Mouse (Mus musculus) kidney, adult 2 months (tissue): ENCODE measurements around the gene Mogat2. TPM values are rescaled to one million over a fixed set of nuclear protein-coding genes. Genes with fewer than 3 reads are reported as not detected.

Source experiments
- DNase-seq: peaks from one replicate; pipeline ENCODE4 v3.0.0; 2021
- H3K27ac ChIP-seq: fragments of 200-500 bp; 2 replicates; pipeline ENCODE4 v1.5.1; 2012; ENCODE audit warnings: low read depth, low read length, control low read depth, inconsistent platforms; ENCODE audit not compliant: insufficient read depth
- H3K27me3 ChIP-seq: fragments of 200-500 bp; replicated peaks from 2 replicates; pipeline ENCODE4 v1.6.1; 2012; ENCODE audit warnings: mild to moderate bottlenecking, moderate library complexity, low read length, inconsistent platforms; ENCODE audit not compliant: control insufficient read depth, insufficient read depth
- H3K36me3 ChIP-seq: fragments of 200-500 bp; 2 replicates; pipeline ENCODE4 v1.6.1; 2012; ENCODE audit warnings: mild to moderate bottlenecking, moderate library complexity, low read length, inconsistent platforms; ENCODE audit not compliant: control insufficient read depth, insufficient read depth
- H3K4me1 ChIP-seq: fragments of 200-500 bp; 2 replicates; pipeline ENCODE4 v1.6.1; 2011; ENCODE audit warnings: low read length; ENCODE audit not compliant: control insufficient read depth, insufficient read depth
- H3K4me3 ChIP-seq: fragments of 200-500 bp; 2 replicates; pipeline ENCODE4 v1.5.1; 2011; ENCODE audit warnings: mild to moderate bottlenecking, low read depth, low read length, control low read depth; ENCODE audit not compliant: insufficient read depth
- CTCF ChIP-seq: fragments of 200-500 bp; conservative IDR thresholded peaks from 2 replicates; pipeline ENCODE4 v1.5.1; 2011; ENCODE audit warnings: low read depth, mild to moderate bottlenecking, control low read depth, low read length, moderate library complexity, mixed read lengths; ENCODE audit not compliant: insufficient read depth, insufficient read length
- POLR2A ChIP-seq: fragments of 200-500 bp; IDR thresholded peaks from one replicate; pipeline ENCODE4 v1.6.1; 2011; ENCODE audit warnings: low read depth, low read length, control low read depth
- WGBS: fragments of 180-500 bp; shearing (Covaris S2); methylation state at CpG from one replicate; pipeline ENCODE4 v1.1.7; 2018; 5-methylcytosine and 5-hydroxymethylcytosine counted together
- polyA plus RNA-seq: library from polyadenylated mRNA; depleted of rRNA; stranded (reverse); fragments of >200 nt; gene quantifications from 2 replicates; pipeline ENCODE4 v1.2.3, GENCODE M21; 2012

The Mogat2 gene
- polyA plus RNA-seq, 1 experiment = 29.6 TPM

DNA sequence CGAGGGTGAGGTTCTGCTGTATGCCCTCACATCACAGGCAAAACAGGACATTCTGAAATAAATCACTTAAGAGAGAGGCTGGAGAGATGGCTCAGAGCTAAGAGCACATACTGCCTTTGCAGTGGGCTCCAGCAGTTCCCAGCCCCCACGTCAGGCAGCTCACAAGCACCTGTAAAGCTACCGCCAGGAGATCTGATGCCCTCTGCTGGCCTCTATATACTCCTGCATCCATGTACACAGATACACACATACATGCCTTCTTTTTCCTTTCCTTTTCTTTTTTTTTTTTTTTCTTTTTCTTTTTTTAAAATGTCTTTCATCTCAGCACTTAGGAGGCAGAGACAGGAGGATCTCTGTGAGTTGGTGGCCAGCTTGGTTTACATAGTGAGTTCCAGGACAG lies 23.5 kb upstream of the Mogat2 start:
- TF ChIP-seq CTCF = peak; percentile 16; the same call in 1 of the 2 replicates
- no peak for TF ChIP-seq POLR2A
- Histone ChIP-seq H3K36me3 (no peaks in the 10 kb centered on the region), H3K27ac (no peak overlapping the region), H3K4me3 (no peak overlapping the region), H3K4me1 (no peaks in the 10 kb centered on the region), H3K27me3 (no peaks in the 10 kb centered on the region; the same call in 1 of the 2 replicates)
- DNase-seq = no peak
- WGBS = 71% methylated on average over 3 of the region's 3 CpGs

GRCm38 (mm10) chr7:99255006-99255405 lies 16.6 kb upstream of the Mogat2 start:
- no peaks in the 10 kb centered on the region for H3K27me3 ChIP-seq
- no peak overlapping the region for H3K4me3 ChIP-seq
- H3K27ac ChIP-seq = no peak overlapping the region
- H3K4me1 ChIP-seq = no peaks in the 10 kb centered on the region
- no peaks in the 10 kb centered on the region for H3K36me3 ChIP-seq
- WGBS = 80% methylated on average over 7 of the region's 7 CpGs
- TF ChIP-seq POLR2A = no peak
- no peak for DNase-seq

DNA sequence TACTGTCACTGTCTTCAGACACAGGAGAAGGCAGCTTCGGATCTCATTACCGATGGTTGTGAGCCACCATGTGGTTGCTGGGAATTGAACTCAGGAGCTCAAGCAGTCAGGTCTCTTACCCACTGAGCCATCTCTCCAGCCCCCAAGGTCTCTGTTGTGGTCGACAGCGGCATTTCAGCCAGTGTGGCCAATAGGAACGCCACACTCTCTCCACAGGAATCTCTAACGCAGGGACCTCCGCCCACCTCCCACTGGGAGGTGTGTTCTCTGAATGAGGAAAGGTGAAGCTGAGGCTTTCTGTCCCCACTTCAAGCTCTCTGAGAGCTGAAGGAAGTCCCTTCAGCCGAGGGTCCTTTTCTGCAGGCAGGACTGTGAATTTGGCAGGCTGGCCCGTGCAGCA lies 12.0 kb upstream of the Mogat2 start:
- H3K27ac ChIP-seq = no peak overlapping the region
- TF ChIP-seq CTCF = no peak
- TF ChIP-seq POLR2A = no peak
- 0 out of 2 replicates have a peak, but pooled peaks cover 3% of the 10 kb centered on the region for H3K4me1 ChIP-seq
- H3K36me3 ChIP-seq = no peaks in the 10 kb centered on the region
- H3K27me3 ChIP-seq = no peaks in the 10 kb centered on the region
- DNase-seq = no peak
- 50% methylated on average over 9 of the region's 9 CpGs for WGBS
- H3K4me3 ChIP-seq = no peak overlapping the region

DNA sequence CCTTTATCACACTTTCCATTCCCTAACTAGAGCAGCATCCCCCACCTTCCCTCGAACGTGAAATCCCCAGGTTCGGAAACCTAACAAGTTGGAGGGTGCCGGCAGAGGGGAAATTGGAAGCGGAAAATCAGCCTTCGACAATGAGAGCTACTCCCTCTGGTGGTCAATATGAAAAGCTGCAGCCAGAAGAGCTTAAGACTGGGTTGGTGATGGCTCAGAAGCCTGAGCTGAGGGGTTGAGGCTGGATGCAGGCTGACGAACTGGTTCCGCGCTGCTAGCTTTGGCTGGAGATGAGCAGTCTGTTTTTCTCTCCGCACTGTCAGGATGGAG lies 11.1 kb upstream of the Mogat2 start:
- 2% methylated on average over 10 of the region's 10 CpGs for WGBS

DNA sequence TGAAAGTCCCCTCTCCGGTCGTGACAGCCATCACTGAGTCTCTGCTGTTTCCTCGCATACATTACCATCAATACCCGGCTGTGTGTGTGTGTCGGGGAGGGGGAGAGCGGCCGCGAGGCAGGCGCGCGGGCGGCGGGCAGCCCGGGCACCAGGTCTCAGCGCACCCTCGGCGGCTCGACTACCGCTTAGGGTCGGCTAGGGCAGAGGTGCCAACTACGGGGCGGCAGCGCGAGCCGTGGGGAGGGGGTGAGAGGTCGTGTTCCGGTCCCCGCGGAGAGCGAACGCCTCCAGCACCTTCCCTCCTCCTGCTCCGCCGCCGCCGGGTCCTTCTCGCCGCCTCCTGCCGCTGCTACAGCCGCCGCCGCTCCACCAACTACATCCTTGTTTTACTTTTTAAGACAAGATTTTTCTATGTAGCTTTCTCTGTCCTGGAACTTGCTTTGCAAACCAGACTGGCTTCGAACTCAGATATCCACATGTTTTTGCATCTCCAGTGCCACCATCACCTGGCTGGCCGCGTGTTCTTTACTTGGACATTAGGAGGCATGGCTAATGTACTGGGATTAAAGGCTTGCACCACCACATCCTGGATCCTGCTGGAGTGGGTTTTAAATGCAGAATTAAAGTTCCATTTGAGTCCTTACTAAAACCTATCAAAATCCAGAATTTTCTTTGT lies 10.6 kb upstream of the Mogat2 start:
- Histone ChIP-seq H3K27ac (no peak overlapping the region), H3K27me3 (no peaks in the 10 kb centered on the region), H3K4me1 (0 out of 2 replicates have a peak, but pooled peaks cover 3% of the 10 kb centered on the region), H3K36me3 (no peaks in the 10 kb centered on the region), H3K4me3 (peak overlapping the region; percentile 24)
- TF ChIP-seq CTCF = no peak
- no peak for TF ChIP-seq POLR2A
- WGBS = 5% methylated on average over 44 of the region's 44 CpGs
- DNase-seq = no peak

More for the DNA sequence above, 11.1 kb upstream of the Mogat2 start:
- Histone ChIP-seq H3K4me3 (no peak overlapping the region), H3K27me3 (no peaks in the 10 kb centered on the region), H3K4me1 (0 out of 2 replicates have a peak, but pooled peaks cover 3% of the 10 kb centered on the region), H3K36me3 (no peaks in the 10 kb centered on the region), H3K27ac (no peak overlapping the region)
- peak; percentile 63 for DNase-seq
- peak; percentile 82 for TF ChIP-seq CTCF
- TF ChIP-seq POLR2A = no peak

DNA sequence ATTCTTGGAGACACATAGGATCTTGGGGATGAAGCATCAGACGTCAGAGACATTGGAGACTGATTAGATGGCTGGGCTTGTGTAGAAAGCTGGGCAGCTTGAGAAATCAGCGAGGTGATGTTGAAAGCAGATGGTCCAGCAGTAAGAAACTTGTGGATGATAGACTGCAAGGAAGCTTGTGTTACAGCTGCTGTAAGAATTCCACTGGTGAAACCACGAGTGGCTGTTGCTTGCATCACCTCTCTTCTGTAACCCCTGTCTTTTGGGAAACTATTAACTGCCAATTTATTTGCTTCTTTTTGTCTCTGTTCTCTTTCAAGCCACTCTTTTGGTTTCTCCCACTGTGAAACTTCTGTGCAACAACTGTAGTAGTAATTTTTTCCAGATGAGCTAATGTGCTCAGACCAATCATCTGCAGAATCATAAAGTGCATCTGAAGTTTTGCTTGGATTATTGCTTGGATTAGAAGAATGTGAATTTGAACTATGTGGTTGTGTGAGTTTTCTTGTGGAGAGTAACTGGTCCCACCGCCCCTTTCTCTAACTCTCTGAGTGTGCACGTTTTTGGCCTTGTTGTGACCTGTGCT lies 9.8 kb upstream of the Mogat2 start:
- WGBS = 69% methylated on average over 5 of the region's 5 CpGs

GRCm38 (mm10) chr7:99242097-99242496 lies 3.7 kb upstream of the Mogat2 start:
- Histone ChIP-seq H3K27me3 (no peaks in the 10 kb centered on the region), H3K36me3 (no peaks in the 10 kb centered on the region), H3K27ac (no peak overlapping the region), H3K4me3 (no peak overlapping the region), H3K4me1 (no peaks in the 10 kb centered on the region)
- 97% methylated on average over 11 of the region's 11 CpGs for WGBS
- DNase-seq = no peak
- TF ChIP-seq POLR2A = no peak
- no peak for TF ChIP-seq CTCF

More for the DNA sequence above, 9.8 kb upstream of the Mogat2 start:
- TF ChIP-seq POLR2A (no peak), CTCF (no peak)
- no peak overlapping the region for H3K4me3 ChIP-seq
- DNase-seq = no peak
- no peaks in the 10 kb centered on the region for H3K36me3 ChIP-seq
- no peak overlapping the region for H3K27ac ChIP-seq
- no peaks in the 10 kb centered on the region for H3K27me3 ChIP-seq
- 0 out of 2 replicates have a peak, but pooled peaks cover 3% of the 10 kb centered on the region for H3K4me1 ChIP-seq
